Mouse (Mus musculus) cerebellum, adult 2 months (tissue): ENCODE results near the gene Frmd4a.

Experiments used
- CTCF ChIP-seq: fragments of 200-500 bp; IDR thresholded peaks from 2 replicates; pipeline ENCODE4 v1.5.1; 2011; ENCODE audit warnings: low read depth, mild to moderate bottlenecking, control low read depth, low read length, moderate library complexity, borderline replicate concordance; ENCODE audit not compliant: insufficient read depth
- POLR2A ChIP-seq: fragments of 200-500 bp; IDR thresholded peaks from 2 replicates; pipeline ENCODE4 v1.6.1; 2011; ENCODE audit warnings: low read length, control low read depth, borderline replicate concordance; ENCODE audit not compliant: insufficient read depth

- no peak for TF ChIP-seq POLR2A
- TF ChIP-seq CTCF = no peak
These were observed 531.8 kb downstream of the Frmd4a start for GRCm38 (mm10) chr2:4549271-4549670.
